Mouse (Mus musculus): ENCODE data around the gene Prr7.

Gene Prr7

DNA sequence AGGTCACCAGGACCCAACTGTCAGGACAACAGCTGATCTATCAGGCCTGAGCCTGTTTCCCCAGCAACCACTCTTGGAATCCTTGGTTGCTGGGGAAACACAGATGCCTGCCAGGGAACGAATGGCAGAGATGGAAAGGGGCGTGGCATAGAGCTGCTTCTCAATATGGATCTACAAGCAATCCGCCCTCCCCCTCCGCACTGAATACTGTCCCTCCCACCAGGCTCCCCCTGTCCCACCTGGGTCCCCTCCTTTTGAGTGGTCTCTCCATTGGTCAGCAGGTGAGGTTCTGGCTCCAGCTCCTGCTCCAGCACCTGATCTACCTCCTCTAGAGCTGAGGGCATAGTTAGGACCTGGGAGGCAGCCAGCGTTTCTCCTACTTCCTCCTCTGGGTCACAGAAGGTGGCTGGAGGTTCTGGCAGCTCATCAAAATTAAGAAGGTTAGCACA, 10.6 kb downstream of the Prr7 start:
- in situ Hi-C loops (cut with MboI, MseI) = loop anchor here (5.0 kb wide), 2 partner anchors 38 to 57 kb away; partner anchors contain the start of genes Pdlim7 (in 1 of the 2) and Pfn3 (in 1 of the 2)

DNA sequence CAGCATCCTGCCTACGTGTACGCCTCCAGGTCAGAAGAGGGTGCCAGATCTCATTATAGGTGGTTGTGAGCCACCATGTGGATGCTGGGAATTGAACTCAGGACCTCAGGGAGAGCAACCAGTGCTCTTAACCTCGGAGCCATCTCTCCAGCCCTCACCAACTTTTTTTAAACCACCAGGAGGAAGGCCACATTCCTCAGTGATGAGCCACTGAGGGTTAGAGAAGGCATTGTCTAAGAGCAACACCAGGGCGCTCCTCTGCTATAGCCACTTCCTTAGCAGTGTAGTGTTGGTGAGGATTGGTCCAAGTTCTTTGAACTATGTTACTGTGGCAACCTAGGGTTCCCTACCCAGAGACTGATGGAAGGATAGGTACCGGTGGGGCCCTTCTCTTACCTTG, 11.7 kb downstream of the Prr7 start:
- in situ Hi-C loops (cut with MboI, MseI) = loop anchor here (5.0 kb wide), 2 partner anchors 37 to 58 kb away; partner anchors contain the start of genes Pdlim7 (in 1 of the 2) and Pfn3 (in 1 of the 2)

DNA sequence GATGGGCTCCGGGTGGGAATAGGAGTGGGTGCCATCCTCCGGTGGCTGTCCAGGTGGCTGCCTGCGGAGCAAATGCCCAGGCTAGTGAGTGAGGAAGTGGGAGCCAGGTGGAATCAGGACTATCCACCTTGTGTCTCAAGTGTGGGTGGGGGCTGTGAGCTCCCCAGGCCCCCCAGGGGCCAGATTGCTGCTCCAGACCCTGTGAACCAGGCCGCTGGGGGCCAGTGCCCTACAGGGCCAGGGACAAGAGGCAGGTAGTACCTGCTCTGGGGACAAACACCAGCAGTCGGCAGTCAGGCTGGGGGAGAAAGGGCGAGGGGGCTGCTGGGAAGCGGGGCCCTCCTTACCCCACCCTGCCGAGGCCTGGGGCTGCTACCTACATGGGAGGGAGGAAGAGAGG, 12.2 kb downstream of the Prr7 start:
- in situ Hi-C loops (cut with MboI, MseI) = loop anchor here (5.0 kb wide), 2 partner anchors 36 to 59 kb away; partner anchors contain the start of genes Pdlim7 (in 1 of the 2) and Pfn3 (in 1 of the 2)

GRCm38 (mm10) chr13:55477492-55477891, 13.4 kb downstream of the Prr7 start:
- in situ Hi-C loops (cut with MboI, MseI) = loop anchor here (5.0 kb wide), 2 partner anchors 35 to 60 kb away; partner anchors contain the start of genes Pdlim7 (in 1 of the 2) and Pfn3 (in 1 of the 2)

DNA sequence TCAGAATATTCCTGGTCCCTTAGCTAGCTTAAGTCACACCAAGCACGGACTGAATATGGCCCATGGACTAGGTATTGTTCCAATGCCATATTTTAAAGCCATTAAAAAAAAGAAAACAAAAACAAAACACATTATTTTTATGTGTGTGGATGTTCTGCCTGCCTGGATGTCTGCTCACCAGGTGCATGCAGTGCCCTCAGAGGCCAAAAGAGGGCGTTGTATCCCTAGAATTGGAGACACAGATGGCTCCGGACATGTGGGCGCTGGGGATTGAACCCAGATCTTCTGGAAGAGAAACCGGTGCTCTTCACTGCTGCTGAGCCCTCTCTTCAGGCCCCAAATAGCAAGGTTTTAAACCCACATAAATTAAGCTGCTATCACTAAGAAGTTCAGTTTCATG, 14.0 kb downstream of the Prr7 start:
- in situ Hi-C loops (cut with MboI, MseI) = loop anchor here (5.0 kb wide), 2 partner anchors 34 to 61 kb away; partner anchors contain the start of genes Pdlim7 (in 1 of the 2) and Pfn3 (in 1 of the 2)

DNA sequence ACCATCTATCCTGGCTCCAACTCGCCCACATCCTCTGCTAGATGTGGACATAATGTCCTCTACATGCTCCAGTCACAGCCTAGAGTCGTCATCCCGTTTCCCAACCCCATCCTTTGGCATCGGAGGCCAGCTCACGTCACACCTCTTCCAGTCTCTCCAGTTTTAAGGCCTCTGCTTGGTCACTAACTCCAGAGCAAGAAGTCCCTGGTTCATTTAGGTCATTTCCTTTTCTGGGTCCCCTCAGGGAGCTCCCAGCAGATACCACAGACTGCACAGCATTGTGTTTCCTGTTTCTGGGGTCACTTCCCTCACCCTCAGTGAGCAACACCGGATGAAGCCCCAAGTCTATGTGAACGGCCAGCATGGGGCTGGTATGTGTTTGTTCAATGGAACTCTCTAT, 14.9 kb downstream of the Prr7 start:
- in situ Hi-C loops (cut with MboI, MseI) = loop anchor here (5.0 kb wide), 2 partner anchors 33 to 62 kb away; partner anchors contain the start of genes Pdlim7 (in 1 of the 2) and Pfn3 (in 1 of the 2)

DNA sequence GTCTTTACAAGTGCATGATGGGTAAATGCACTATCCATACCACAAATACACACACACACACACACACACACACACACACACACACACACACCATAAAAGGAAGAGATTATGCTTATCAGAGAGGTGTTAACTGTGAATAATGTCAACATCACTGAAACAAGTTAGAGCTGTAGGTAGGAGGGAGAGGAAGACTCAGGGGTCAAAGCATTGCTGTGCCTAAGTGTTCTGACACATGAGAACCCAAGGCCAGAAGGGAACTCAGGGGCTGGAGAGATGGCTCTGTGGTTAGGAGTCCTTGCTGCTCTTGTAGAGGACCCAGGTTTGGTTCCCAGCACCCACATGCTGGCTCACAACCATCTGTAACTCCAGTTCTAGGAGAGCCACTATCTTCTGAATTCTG, 15.9 kb downstream of the Prr7 start:
- in situ Hi-C loops (cut with MboI, MseI) = loop anchor here (5.0 kb wide), 2 partner anchors 32 to 63 kb away; partner anchors contain the start of genes Pdlim7 (in 1 of the 2) and Pfn3 (in 1 of the 2)

DNA sequence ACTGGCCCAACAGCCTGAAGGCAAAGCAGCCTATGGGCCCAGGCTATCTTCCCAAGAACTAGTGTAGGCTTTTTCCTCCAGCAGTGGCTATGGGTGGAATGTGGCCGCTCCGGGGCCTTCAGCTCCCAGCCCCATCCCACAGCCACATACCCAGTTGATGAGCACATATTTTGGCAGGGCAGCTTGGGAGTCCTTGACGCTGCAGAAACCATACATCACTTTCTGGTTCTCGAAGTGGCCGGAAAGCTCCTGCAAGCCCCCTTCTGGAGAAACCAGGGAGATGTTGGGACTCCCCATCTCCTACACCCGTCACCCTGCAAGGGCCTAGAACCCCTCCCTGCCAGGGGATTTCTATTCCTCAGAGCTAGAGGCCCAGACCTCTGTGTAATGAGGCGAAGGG, 18.5 kb downstream of the Prr7 start:
- in situ Hi-C loops (cut with MboI, MseI) = no loop called here

- in situ Hi-C loops (cut with MboI, MseI) = no loop called here
Observed at GRCm38 (mm10) chr13:55483071-55483470, 19.0 kb downstream of the Prr7 start.

DNA sequence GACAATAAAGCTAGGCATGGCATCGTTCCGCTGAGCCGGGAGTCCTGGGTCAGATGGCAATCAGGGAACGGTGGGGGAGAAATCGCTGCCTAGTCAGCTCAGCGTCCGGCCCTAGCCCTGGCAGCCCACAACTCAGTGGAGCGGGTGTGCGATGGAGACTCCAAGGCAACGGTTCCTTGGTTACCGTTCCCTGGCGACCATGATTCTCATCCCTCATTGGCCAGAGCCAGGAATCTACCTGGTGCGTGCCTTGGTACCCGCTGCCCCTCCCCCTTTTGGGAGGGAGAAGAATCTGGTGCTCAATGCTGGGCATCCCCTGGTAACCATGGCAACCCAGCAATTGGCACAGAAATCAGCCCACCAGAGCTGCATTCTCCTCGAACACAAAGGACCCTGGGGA, 19.5 kb downstream of the Prr7 start:
- in situ Hi-C loops (cut with MboI, MseI) = no loop called here

GRCm38 (mm10) chr13:55484520-55485088, 20.5 kb downstream of the Prr7 start:
- in situ Hi-C loops (cut with MboI, MseI) = loop anchor here in 1 of 2 experiments (5.0 kb wide), 1 partner anchor 38 kb away; no protein-coding TSS in a partner anchor

GRCm38 (mm10) chr13:55486029-55486794, 22.1 kb downstream of the Prr7 start:
- in situ Hi-C loops (cut with MboI, MseI) = loop anchor here in 1 of 2 experiments (5.0 kb wide), 1 partner anchor 36 kb away; no protein-coding TSS in a partner anchor

GRCm38 (mm10) chr13:55486916-55487577, 23.0 kb downstream of the Prr7 start:
- in situ Hi-C loops (cut with MboI, MseI) = loop anchor here in 1 of 2 experiments (5.0 kb wide), 1 partner anchor 35 kb away; no protein-coding TSS in a partner anchor

GRCm38 (mm10) chr13:55487578-55488498, 23.8 kb downstream of the Prr7 start, which contains the start of gene Dbn1:
Dbn1 (minus strand) TSS chr13:55488111.
- in situ Hi-C loops (cut with MboI, MseI) = loop anchor here in 1 of 2 experiments (5.0 kb wide), 1 partner anchor 34 kb away; no protein-coding TSS in a partner anchor

GRCm38 (mm10) chr13:55494257-55494656, 30.2 kb downstream of the Prr7 start:
- in situ Hi-C loops (cut with MboI, MseI) = no loop called here

GRCm38 (mm10) chr13:55494883-55495621, 31.0 kb downstream of the Prr7 start:
- in situ Hi-C loops (cut with MboI, MseI) = no loop called here

- in situ Hi-C loops (cut with MboI, MseI) = no loop called here
Observed at GRCm38 (mm10) chr13:55495702-55496101, 31.6 kb downstream of the Prr7 start.

DNA sequence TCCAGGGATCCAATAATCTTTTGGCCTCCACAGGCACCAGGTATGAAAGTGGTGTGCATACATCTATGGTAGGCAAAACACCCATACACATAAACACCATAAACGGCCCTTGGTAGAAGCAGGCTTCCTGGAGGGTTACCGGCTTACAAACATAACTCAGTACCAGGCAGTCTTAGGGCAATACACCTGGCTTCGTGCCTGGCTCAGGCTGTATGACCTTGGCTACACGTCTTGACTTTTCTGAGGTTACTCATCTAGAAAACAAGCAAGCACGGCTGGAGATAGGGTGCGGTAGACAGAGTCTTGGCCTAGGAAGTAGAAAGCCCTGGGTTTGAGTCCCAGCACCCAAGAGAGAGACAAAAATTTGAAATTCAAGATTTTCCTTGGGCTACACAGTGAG, 32.6 kb downstream of the Prr7 start:
- in situ Hi-C loops (cut with MboI, MseI) = no loop called here

- in situ Hi-C loops (cut with MboI, MseI) = no loop called here
Observed at GRCm38 (mm10) chr13:55498906-55499305, 34.8 kb downstream of the Prr7 start.

All from T-helper 17 cell (primary cell).